Mouse (Mus musculus) heart, embryonic 11.5 days (tissue): Measurements from ENCODE around the gene Ngly1. TPM values are rescaled to one million over a fixed set of nuclear protein-coding genes. Genes with fewer than 3 reads are reported as not detected.

Experiments used
- ATAC-seq: fragments of 200-750 bp; cut with Nextera tagmentation; replicated peaks from 2 replicates; pipeline ENCODE4 v1.8.0; 2017; ENCODE audit warnings: moderate library complexity; ENCODE audit not compliant: insufficient number of reproducible peaks, low FRiP score, low TSS enrichment
- H3K27ac ChIP-seq: fragments of 300-500 bp; sonication (generic); 2 replicates; pipeline ENCODE4 v1.5.1; 2014; ENCODE audit warnings: mild to moderate bottlenecking, low read depth, low read length
- H3K27me3 ChIP-seq: fragments of 300-500 bp; sonication (generic); 2 replicates; pipeline ENCODE4 v1.6.1; 2014; ENCODE audit warnings: mild to moderate bottlenecking, low read length, mixed read lengths; ENCODE audit not compliant: control insufficient read depth, insufficient read depth
- H3K36me3 ChIP-seq: fragments of 300-500 bp; sonication (generic); 2 replicates; pipeline ENCODE4 v1.6.1; 2014; ENCODE audit warnings: mild to moderate bottlenecking, low read length, moderate library complexity, mixed read lengths; ENCODE audit not compliant: control insufficient read depth, insufficient read depth
- H3K4me1 ChIP-seq: fragments of 300-500 bp; sonication (generic); 2 replicates; pipeline ENCODE4 v1.6.1; 2014; ENCODE audit warnings: low read length; ENCODE audit not compliant: control insufficient read depth, insufficient read depth
- H3K4me2 ChIP-seq: fragments of 300-500 bp; sonication (generic); 2 replicates; pipeline ENCODE4 v1.6.1; 2014; ENCODE audit warnings: mild to moderate bottlenecking, moderate library complexity
- H3K4me3 ChIP-seq: fragments of 300-500 bp; sonication (generic); 2 replicates; pipeline ENCODE4 v1.5.1; 2014; ENCODE audit warnings: low read depth, low read length
- H3K9ac ChIP-seq: fragments of 300-500 bp; sonication (generic); 2 replicates; pipeline ENCODE4 v1.6.1; 2014; ENCODE audit warnings: mild to moderate bottlenecking, low read depth, low read length, moderate library complexity
- H3K9me3 ChIP-seq: fragments of 300-500 bp; sonication (generic); replicated peaks from 2 replicates; pipeline ENCODE4 v1.6.1; 2016; ENCODE audit warnings: low read length; ENCODE audit not compliant: control insufficient read depth
- WGBS: fragments of 180-500 bp; shearing (Covaris S2); extraction: QIAGEN DNeasy Blood & Tissue Kit; methylation state at CpG from one replicate; pipeline ENCODE4 v1.1.7; 2014; ENCODE audit not compliant: insufficient replicate concordance; 5-methylcytosine and 5-hydroxymethylcytosine counted together
- polyA plus RNA-seq: library from polyadenylated mRNA; unstranded; fragments of >200 nt; fragmentation: Nextera tagmentation; extraction: Ambion mirVana; gene quantifications from 2 replicates; pipeline ENCODE4 v1.2.1, GENCODE M21; 2014

Ngly1 gene
- polyA plus RNA-seq, 1 experiment from 2014 or later, result 22.3 TPM

- Histone ChIP-seq H3K9me3 (no peaks in the 10 kb centered on the region), H3K4me2 (no peak overlapping the region), H3K27ac (no peak overlapping the region), H3K4me3 (no peak overlapping the region), H3K27me3 (no peaks in the 10 kb centered on the region), H3K9ac (no peak overlapping the region), H3K36me3 (no peaks in the 10 kb centered on the region), H3K4me1 (no peaks in the 10 kb centered on the region)
- ATAC-seq, result no peak
- 24% methylated on average over 1 of the region's 1 CpGs for WGBS
Measured at GRCm38 (mm10) chr14:16233515-16233914, 15.6 kb upstream of the Ngly1 start.

GRCm38 (mm10) chr14:16236466-16236865 lies 12.6 kb upstream of the Ngly1 start:
- H3K4me2 ChIP-seq, result no peak overlapping the region
- H3K27ac ChIP-seq, result no peak overlapping the region
- 71% methylated on average over 3 of the region's 3 CpGs for WGBS
- no peaks in the 10 kb centered on the region for H3K36me3 ChIP-seq
- H3K27me3 ChIP-seq, result no peaks in the 10 kb centered on the region
- no peak overlapping the region for H3K4me3 ChIP-seq
- H3K4me1 ChIP-seq, result no peaks in the 10 kb centered on the region
- ATAC-seq, result no peak
- no peaks in the 10 kb centered on the region for H3K9me3 ChIP-seq
- no peak overlapping the region for H3K9ac ChIP-seq

GRCm38 (mm10) chr14:16242193-16242815 lies 6.8 kb upstream of the Ngly1 start:
- H3K27ac ChIP-seq, result peak overlapping the region; percentile 89; the same call in 1 of the 2 replicates
- H3K9ac ChIP-seq, result peak overlapping the region; percentile 86
- H3K36me3 ChIP-seq, result no peaks in the 10 kb centered on the region
- no peaks in the 10 kb centered on the region for H3K27me3 ChIP-seq
- 95% methylated on average over 10 of the region's 10 CpGs for WGBS
- no peaks in the 10 kb centered on the region; the same call in 1 of the 2 replicates for H3K4me1 ChIP-seq
- H3K4me2 ChIP-seq, result peak overlapping the region; percentile 76
- H3K9me3 ChIP-seq, result no peaks in the 10 kb centered on the region
- H3K4me3 ChIP-seq, result peak overlapping the region; percentile 58
- no peak for ATAC-seq

GRCm38 (mm10) chr14:16242947-16243602 lies 6.0 kb upstream of the Ngly1 start:
- Histone ChIP-seq H3K27ac (peak overlapping the region; percentile 89), H3K4me1 (no peaks in the 10 kb centered on the region; the same call in 1 of the 2 replicates), H3K4me2 (peak overlapping the region; percentile 76), H3K27me3 (no peaks in the 10 kb centered on the region), H3K36me3 (no peaks in the 10 kb centered on the region), H3K9me3 (no peaks in the 10 kb centered on the region), H3K9ac (peak overlapping the region; percentile 86), H3K4me3 (peak overlapping the region; percentile 58)
- ATAC-seq, result peak; percentile 90
- 1% methylated on average over 34 of the region's 34 CpGs for WGBS

GRCm38 (mm10) chr14:16243603-16244209 lies 5.4 kb upstream of the Ngly1 start:
- no peaks in the 10 kb centered on the region for H3K9me3 ChIP-seq
- no peak for ATAC-seq
- 6% methylated on average over 10 of the region's 10 CpGs for WGBS

GRCm38 (mm10) chr14:16244370-16244769 lies 4.7 kb upstream of the Ngly1 start:
- no peaks in the 10 kb centered on the region; the same call in 1 of the 2 replicates for H3K4me1 ChIP-seq
- no peaks in the 10 kb centered on the region for H3K36me3 ChIP-seq
- WGBS, result 72% methylated on average over 2 of the region's 2 CpGs
- ATAC-seq, result no peak
- H3K4me2 ChIP-seq, result peak overlapping the region; percentile 76
- H3K4me3 ChIP-seq, result no peak overlapping the region
- no peak overlapping the region for H3K9ac ChIP-seq
- no peaks in the 10 kb centered on the region for H3K9me3 ChIP-seq
- H3K27me3 ChIP-seq, result no peaks in the 10 kb centered on the region
- H3K27ac ChIP-seq, result 0 out of 2 replicates have a peak overlapping the region, but pooled peaks have one; percentile 13

More at GRCm38 (mm10) chr14:16243603-16244209, 5.4 kb upstream of the Ngly1 start:
- Histone ChIP-seq H3K36me3 (no peaks in the 10 kb centered on the region), H3K27me3 (no peaks in the 10 kb centered on the region), H3K4me2 (peak overlapping the region; percentile 76), H3K27ac (peak overlapping the region; percentile 89), H3K9ac (peak overlapping the region; percentile 86), H3K4me3 (peak overlapping the region; percentile 58), H3K4me1 (no peaks in the 10 kb centered on the region; the same call in 1 of the 2 replicates)

- ATAC-seq, result no peak
- Histone ChIP-seq H3K4me3 (no peak overlapping the region), H3K36me3 (no peaks in the 10 kb centered on the region), H3K4me1 (no peaks in the 10 kb centered on the region; the same call in 1 of the 2 replicates), H3K9ac (no peak overlapping the region), H3K27ac (no peak overlapping the region), H3K4me2 (no peak overlapping the region), H3K9me3 (no peaks in the 10 kb centered on the region), H3K27me3 (no peaks in the 10 kb centered on the region)
- 42% methylated on average over 1 of the region's 1 CpGs for WGBS
Measured at GRCm38 (mm10) chr14:16245127-16245526, 4.0 kb upstream of the Ngly1 start.

GRCm38 (mm10) chr14:16246340-16246912 lies 2.7 kb upstream of the Ngly1 start:
- H3K27me3 ChIP-seq, result no peaks in the 10 kb centered on the region
- no peaks in the 10 kb centered on the region; the same call in 1 of the 2 replicates for H3K4me1 ChIP-seq
- H3K27ac ChIP-seq, result no peak overlapping the region
- H3K4me2 ChIP-seq, result no peak overlapping the region
- no peak overlapping the region for H3K9ac ChIP-seq
- no peak for ATAC-seq
- H3K36me3 ChIP-seq, result no peaks in the 10 kb centered on the region
- 79% methylated on average over 2 of the region's 2 CpGs for WGBS
- H3K4me3 ChIP-seq, result no peak overlapping the region
- H3K9me3 ChIP-seq, result no peaks in the 10 kb centered on the region
